Mouse (Mus musculus): Measurements from ENCODE around the gene Klf13. TPM values are rescaled to one million over a fixed set of nuclear protein-coding genes. Genes with fewer than 3 reads are reported as not detected.

The Klf13 gene
- polyA plus RNA-seq, 1 experiment from 2014 or later: 24.9 TPM

- peaks cover 17% of the 10 kb centered on the region for H3K4me1 ChIP-seq (ENCODE audit: control insufficient read depth, insufficient read depth, low read length)
- H3K4me2 ChIP-seq (ENCODE audit: low read depth, low read length): no peak overlapping the region
- no peaks in the 10 kb centered on the region for H3K36me3 ChIP-seq (ENCODE audit: control insufficient read depth, insufficient read depth, low read length)
- no peak overlapping the region for H3K4me3 ChIP-seq (ENCODE audit: low read depth, low read length)
- no peak overlapping the region for H3K9ac ChIP-seq (replicated peaks; ENCODE audit: low read depth, low read length)
- WGBS: 83% methylated on average over 3 of the region's 3 CpGs
- no peak for ATAC-seq (ENCODE audit: low read depth)
- no peaks in the 10 kb centered on the region for H3K27me3 ChIP-seq (ENCODE audit: control insufficient read depth, insufficient read depth, low read length)
- no peak overlapping the region for H3K27ac ChIP-seq (ENCODE audit: low read depth, low read length)
- no peaks in the 10 kb centered on the region for H3K9me3 ChIP-seq (ENCODE audit: control insufficient read depth, low read length)
Measured at GRCm38 (mm10) chr7:63932461-63932860, 6.3 kb downstream of the Klf13 start.

GRCm38 (mm10) chr7:63930766-63931165, 7.9 kb downstream of the Klf13 start:
- WGBS: 85% methylated on average over 5 of the region's 5 CpGs
- Histone ChIP-seq H3K9me3 (ENCODE audit: control insufficient read depth, low read length) (no peaks in the 10 kb centered on the region), H3K36me3 (ENCODE audit: control insufficient read depth, insufficient read depth, low read length) (no peaks in the 10 kb centered on the region), H3K4me3 (ENCODE audit: low read depth, low read length) (no peak overlapping the region), H3K9ac (replicated peaks; ENCODE audit: low read depth, low read length) (no peak overlapping the region), H3K27ac (ENCODE audit: low read depth, low read length) (no peak overlapping the region), H3K27me3 (ENCODE audit: control insufficient read depth, insufficient read depth, low read length) (no peaks in the 10 kb centered on the region), H3K4me2 (ENCODE audit: low read depth, low read length) (no peak overlapping the region), H3K4me1 (ENCODE audit: control insufficient read depth, insufficient read depth, low read length) (peaks cover 21% of the 10 kb centered on the region)
- no peak for ATAC-seq (ENCODE audit: low read depth)

- no peaks in the 10 kb centered on the region for H3K9me3 ChIP-seq (ENCODE audit: control insufficient read depth, low read length)
- no peak overlapping the region for H3K4me3 ChIP-seq (ENCODE audit: low read depth, low read length)
- no peak overlapping the region for H3K4me2 ChIP-seq (ENCODE audit: low read depth, low read length)
- no peak for ATAC-seq (ENCODE audit: low read depth)
- H3K36me3 ChIP-seq (ENCODE audit: control insufficient read depth, insufficient read depth, low read length): no peaks in the 10 kb centered on the region
- WGBS: 95% methylated on average over 3 of the region's 3 CpGs
- no peak overlapping the region for H3K27ac ChIP-seq (ENCODE audit: low read depth, low read length)
- H3K4me1 ChIP-seq (ENCODE audit: control insufficient read depth, insufficient read depth, low read length): peaks cover 25% of the 10 kb centered on the region
- no peaks in the 10 kb centered on the region for H3K27me3 ChIP-seq (ENCODE audit: control insufficient read depth, insufficient read depth, low read length)
- H3K9ac ChIP-seq (replicated peaks; ENCODE audit: low read depth, low read length): no peak overlapping the region
Measured at GRCm38 (mm10) chr7:63930132-63930531, 8.6 kb downstream of the Klf13 start.

- Histone ChIP-seq H3K9ac (replicated peaks; ENCODE audit: low read depth, low read length) (no peak overlapping the region), H3K4me1 (ENCODE audit: control insufficient read depth, insufficient read depth, low read length) (peaks cover 28% of the 10 kb centered on the region), H3K4me2 (ENCODE audit: low read depth, low read length) (no peak overlapping the region), H3K9me3 (ENCODE audit: control insufficient read depth, low read length) (no peaks in the 10 kb centered on the region), H3K27ac (ENCODE audit: low read depth, low read length) (no peak overlapping the region), H3K27me3 (ENCODE audit: control insufficient read depth, insufficient read depth, low read length) (no peaks in the 10 kb centered on the region), H3K36me3 (ENCODE audit: control insufficient read depth, insufficient read depth, low read length) (no peaks in the 10 kb centered on the region), H3K4me3 (ENCODE audit: low read depth, low read length) (no peak overlapping the region)
- no peak for ATAC-seq (ENCODE audit: low read depth)
- WGBS: 82% methylated on average over 4 of the region's 4 CpGs
Measured at GRCm38 (mm10) chr7:63929080-63929479, 9.6 kb downstream of the Klf13 start.

GRCm38 (mm10) chr7:63927121-63927520, 11.6 kb downstream of the Klf13 start:
- no peaks in the 10 kb centered on the region for H3K36me3 ChIP-seq (ENCODE audit: control insufficient read depth, insufficient read depth, low read length)
- ATAC-seq (ENCODE audit: low read depth): no peak
- H3K9me3 ChIP-seq (ENCODE audit: control insufficient read depth, low read length): no peaks in the 10 kb centered on the region
- H3K4me3 ChIP-seq (ENCODE audit: low read depth, low read length): no peak overlapping the region
- peaks cover 32% of the 10 kb centered on the region for H3K4me1 ChIP-seq (ENCODE audit: control insufficient read depth, insufficient read depth, low read length)
- no peak overlapping the region for H3K9ac ChIP-seq (replicated peaks; ENCODE audit: low read depth, low read length)
- WGBS: 96% methylated on average over 6 of the region's 6 CpGs
- H3K27ac ChIP-seq (ENCODE audit: low read depth, low read length): no peak overlapping the region
- no peaks in the 10 kb centered on the region for H3K27me3 ChIP-seq (ENCODE audit: control insufficient read depth, insufficient read depth, low read length)
- H3K4me2 ChIP-seq (ENCODE audit: low read depth, low read length): no peak overlapping the region

GRCm38 (mm10) chr7:63926492-63926891, 12.2 kb downstream of the Klf13 start:
- H3K27me3 ChIP-seq (ENCODE audit: control insufficient read depth, insufficient read depth, low read length): no peaks in the 10 kb centered on the region
- no peak overlapping the region for H3K4me2 ChIP-seq (ENCODE audit: low read depth, low read length)
- no peak for ATAC-seq (ENCODE audit: low read depth)
- peaks cover 32% of the 10 kb centered on the region for H3K4me1 ChIP-seq (ENCODE audit: control insufficient read depth, insufficient read depth, low read length)
- H3K9ac ChIP-seq (replicated peaks; ENCODE audit: low read depth, low read length): no peak overlapping the region
- 87% methylated on average over 3 of the region's 3 CpGs for WGBS
- H3K36me3 ChIP-seq (ENCODE audit: control insufficient read depth, insufficient read depth, low read length): no peaks in the 10 kb centered on the region
- no peaks in the 10 kb centered on the region for H3K9me3 ChIP-seq (ENCODE audit: control insufficient read depth, low read length)
- H3K27ac ChIP-seq (ENCODE audit: low read depth, low read length): no peak overlapping the region
- no peak overlapping the region for H3K4me3 ChIP-seq (ENCODE audit: low read depth, low read length)

- Histone ChIP-seq H3K27ac (ENCODE audit: low read depth, low read length) (peak overlapping the region; percentile 60; the same call in 1 of the 2 replicates), H3K4me3 (ENCODE audit: low read depth, low read length) (no peak overlapping the region), H3K36me3 (ENCODE audit: control insufficient read depth, insufficient read depth, low read length) (no peaks in the 10 kb centered on the region), H3K27me3 (ENCODE audit: control insufficient read depth, insufficient read depth, low read length) (no peaks in the 10 kb centered on the region), H3K9ac (replicated peaks; ENCODE audit: low read depth, low read length) (no peak overlapping the region), H3K4me1 (ENCODE audit: control insufficient read depth, insufficient read depth, low read length) (peaks cover 32% of the 10 kb centered on the region), H3K4me2 (ENCODE audit: low read depth, low read length) (no peak overlapping the region), H3K9me3 (ENCODE audit: control insufficient read depth, low read length) (no peaks in the 10 kb centered on the region)
- ATAC-seq (ENCODE audit: low read depth): peak; percentile 68
- 60% methylated on average over 14 of the region's 14 CpGs for WGBS
Measured at GRCm38 (mm10) chr7:63925413-63926360, 13.0 kb downstream of the Klf13 start.

- no peak overlapping the region for H3K4me2 ChIP-seq (ENCODE audit: low read depth, low read length)
- H3K27ac ChIP-seq (ENCODE audit: low read depth, low read length): peak overlapping the region; percentile 60; the same call in 1 of the 2 replicates
- WGBS: 25% methylated on average over 6 of the region's 6 CpGs
- peaks cover 32% of the 10 kb centered on the region for H3K4me1 ChIP-seq (ENCODE audit: control insufficient read depth, insufficient read depth, low read length)
- no peaks in the 10 kb centered on the region for H3K27me3 ChIP-seq (ENCODE audit: control insufficient read depth, insufficient read depth, low read length)
- H3K9me3 ChIP-seq (ENCODE audit: control insufficient read depth, low read length): no peaks in the 10 kb centered on the region
- ATAC-seq (ENCODE audit: low read depth): peak; percentile 62
- no peak overlapping the region for H3K9ac ChIP-seq (replicated peaks; ENCODE audit: low read depth, low read length)
- no peaks in the 10 kb centered on the region for H3K36me3 ChIP-seq (ENCODE audit: control insufficient read depth, insufficient read depth, low read length)
- no peak overlapping the region for H3K4me3 ChIP-seq (ENCODE audit: low read depth, low read length)
Measured at GRCm38 (mm10) chr7:63924747-63925412, 13.8 kb downstream of the Klf13 start.

- Histone ChIP-seq H3K9ac (replicated peaks; ENCODE audit: low read depth, low read length) (no peak overlapping the region), H3K27me3 (ENCODE audit: control insufficient read depth, insufficient read depth, low read length) (no peaks in the 10 kb centered on the region), H3K4me2 (ENCODE audit: low read depth, low read length) (no peak overlapping the region), H3K9me3 (ENCODE audit: control insufficient read depth, low read length) (no peaks in the 10 kb centered on the region), H3K4me3 (ENCODE audit: low read depth, low read length) (no peak overlapping the region), H3K36me3 (ENCODE audit: control insufficient read depth, insufficient read depth, low read length) (no peaks in the 10 kb centered on the region), H3K27ac (ENCODE audit: low read depth, low read length) (no peak overlapping the region; the same call in 1 of the 2 replicates), H3K4me1 (ENCODE audit: control insufficient read depth, insufficient read depth, low read length) (peaks cover 32% of the 10 kb centered on the region)
- no peak for ATAC-seq (ENCODE audit: low read depth)
- 35% methylated on average over 1 of the region's 1 CpGs for WGBS
Measured at GRCm38 (mm10) chr7:63924151-63924550, 14.6 kb downstream of the Klf13 start.
